Mouse (Mus musculus) midbrain, embryonic 11.5 days (tissue): ENCODE measurements around the gene Ripor3. TPM values are rescaled to one million over a fixed set of nuclear protein-coding genes. Genes with fewer than 3 reads are reported as not detected.

Source experiments
- ATAC-seq: fragments of 200-750 bp; cut with Nextera tagmentation; 2 replicates; pipeline ENCODE4 v1.8.0; 2017; ENCODE audit warnings: moderate TSS enrichment, moderate library complexity; ENCODE audit not compliant: low FRiP score
- DNase-seq: peaks from one replicate; pipeline ENCODE4 v3.0.0; 2015; ENCODE audit warnings: low spot score; ENCODE audit errors: missing footprints
- H3K27ac ChIP-seq: fragments of 300-500 bp; sonication (generic); 2 replicates; pipeline ENCODE4 v1.5.1; 2014; ENCODE audit warnings: low read depth, low read length
- H3K27me3 ChIP-seq: fragments of 300-500 bp; sonication (generic); 2 replicates; pipeline ENCODE4 v1.6.1; 2014; ENCODE audit warnings: mild to moderate bottlenecking, low read length, moderate library complexity, mixed read lengths; ENCODE audit not compliant: control insufficient read depth, insufficient read depth
- H3K36me3 ChIP-seq: fragments of 300-500 bp; sonication (generic); 2 replicates; pipeline ENCODE4 v1.6.1; 2014; ENCODE audit warnings: mild to moderate bottlenecking, low read length, moderate library complexity, mixed read lengths; ENCODE audit not compliant: control insufficient read depth, insufficient read depth
- H3K4me1 ChIP-seq: fragments of 300-500 bp; sonication (generic); 2 replicates; pipeline ENCODE4 v1.6.1; 2014; ENCODE audit warnings: low read length; ENCODE audit not compliant: control insufficient read depth, insufficient read depth
- H3K4me2 ChIP-seq: fragments of 300-500 bp; sonication (generic); 2 replicates; pipeline ENCODE4 v1.6.1; 2014; ENCODE audit warnings: mild to moderate bottlenecking, moderate library complexity
- H3K4me3 ChIP-seq: fragments of 300-500 bp; sonication (generic); 2 replicates; pipeline ENCODE4 v1.5.1; 2014; ENCODE audit warnings: low read depth, low read length
- H3K9ac ChIP-seq: fragments of 300-500 bp; sonication (generic); 2 replicates; pipeline ENCODE4 v1.6.1; 2014; ENCODE audit warnings: low read length
- H3K9me3 ChIP-seq: fragments of 300-500 bp; sonication (generic); 2 replicates; pipeline ENCODE4 v1.6.1; 2016; ENCODE audit warnings: low read length; ENCODE audit not compliant: control insufficient read depth
- WGBS: fragments of 180-500 bp; shearing (Covaris S2); extraction: QIAGEN DNeasy Blood & Tissue Kit; methylation state at CpG from one replicate; pipeline ENCODE4 v1.1.7; 2014; 5-methylcytosine and 5-hydroxymethylcytosine counted together
- polyA plus RNA-seq: library from polyadenylated mRNA; unstranded; fragments of >200 nt; fragmentation: Nextera tagmentation; extraction: Ambion mirVana; gene quantifications from 2 replicates; pipeline ENCODE4 v1.2.1, GENCODE M21; 2014

Gene Ripor3
- polyA plus RNA-seq, 1 experiment from 2014 or later: 0.57 TPM

DNA sequence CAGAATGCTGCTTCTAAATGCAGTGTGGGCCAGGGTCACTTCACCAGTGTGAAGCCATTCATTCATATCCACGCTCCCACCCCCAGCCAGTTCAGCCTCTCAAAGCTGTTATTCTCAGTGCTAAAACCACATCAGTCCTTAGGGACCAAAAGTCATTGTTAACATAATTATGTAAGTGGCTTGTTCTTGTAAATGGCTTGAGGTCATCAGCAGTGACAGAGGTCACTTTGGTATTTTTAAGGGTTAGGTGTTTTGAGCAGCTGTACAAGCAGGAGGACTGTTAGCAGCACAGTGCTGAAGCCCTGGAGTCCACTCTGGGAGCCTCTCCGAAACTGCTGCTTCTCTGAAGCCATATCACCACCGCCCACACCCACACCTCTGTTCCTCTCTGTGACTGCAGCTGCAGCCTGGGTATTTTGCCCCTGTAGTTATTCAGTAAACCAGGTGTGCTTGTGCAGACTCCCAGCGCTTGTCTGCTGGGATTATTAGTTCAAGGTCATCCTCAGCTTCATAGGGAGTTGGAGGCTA, 51.0 kb downstream of the Ripor3 start:
- no peaks in the 10 kb centered on the region for H3K4me1 ChIP-seq
- H3K9ac ChIP-seq: no peak overlapping the region
- no peaks in the 10 kb centered on the region for H3K36me3 ChIP-seq
- ATAC-seq: no peak
- no peak overlapping the region for H3K4me3 ChIP-seq
- WGBS: 81% methylated on average over 4 of the region's 4 CpGs
- H3K4me2 ChIP-seq: no peak overlapping the region
- no peaks in the 10 kb centered on the region for H3K9me3 ChIP-seq
- DNase-seq: no peak
- no peaks in the 10 kb centered on the region for H3K27me3 ChIP-seq
- H3K27ac ChIP-seq: no peak overlapping the region

- Histone ChIP-seq H3K4me1 (no peaks in the 10 kb centered on the region), H3K27ac (no peak overlapping the region), H3K9me3 (no peaks in the 10 kb centered on the region), H3K4me3 (no peak overlapping the region), H3K4me2 (no peak overlapping the region), H3K27me3 (no peaks in the 10 kb centered on the region), H3K36me3 (no peaks in the 10 kb centered on the region), H3K9ac (no peak overlapping the region)
- DNase-seq (peak; percentile 45), ATAC-seq (no peak)
- 87% methylated on average over 4 of the region's 4 CpGs for whole genome bisulfite sequencing
Measured at GRCm38 (mm10) chr2:167958843-167959242, 51.6 kb downstream of the Ripor3 start.

DNA sequence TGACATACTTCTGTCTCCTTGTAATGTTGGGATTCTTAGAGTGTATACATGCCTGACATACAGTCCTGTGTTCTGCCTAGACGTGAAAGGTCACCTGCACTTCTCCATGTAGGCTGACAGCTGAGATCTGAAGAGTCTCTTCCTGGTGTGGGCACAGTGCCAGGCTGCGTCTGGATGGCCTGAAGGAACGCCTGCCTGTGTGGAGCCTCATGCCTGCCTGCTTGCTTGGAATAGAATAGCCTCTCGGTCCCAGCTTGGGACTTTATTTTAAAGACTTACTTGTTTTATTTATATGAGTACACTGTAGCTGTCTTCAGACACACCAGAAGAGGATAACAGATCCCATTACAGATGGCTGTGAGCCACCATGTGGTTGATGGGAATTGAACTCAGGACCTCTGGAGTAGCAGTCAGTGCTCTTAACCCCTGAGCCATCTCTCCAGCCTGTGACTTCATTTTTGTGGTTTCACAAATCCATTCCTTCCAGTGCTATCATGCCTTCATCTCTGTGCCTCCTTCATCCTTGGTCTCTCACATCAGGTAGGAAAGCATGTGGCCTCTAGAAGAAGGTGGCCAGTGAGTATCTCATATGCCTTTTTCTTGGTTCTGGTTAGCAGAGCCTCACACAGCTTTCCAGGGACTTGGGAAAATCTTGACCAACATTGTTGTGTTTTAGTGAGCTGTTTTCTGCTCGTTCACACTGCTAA, 52.2 kb downstream of the Ripor3 start:
- Histone ChIP-seq H3K27ac (no peak overlapping the region), H3K4me1 (no peaks in the 10 kb centered on the region), H3K4me2 (no peak overlapping the region), H3K9ac (no peak overlapping the region), H3K4me3 (no peak overlapping the region), H3K27me3 (no peaks in the 10 kb centered on the region), H3K36me3 (no peaks in the 10 kb centered on the region), H3K9me3 (no peaks in the 10 kb centered on the region)
- DNase-seq (no peak), ATAC-seq (no peak)
- WGBS: 87% methylated on average over 5 of the region's 5 CpGs

DNA sequence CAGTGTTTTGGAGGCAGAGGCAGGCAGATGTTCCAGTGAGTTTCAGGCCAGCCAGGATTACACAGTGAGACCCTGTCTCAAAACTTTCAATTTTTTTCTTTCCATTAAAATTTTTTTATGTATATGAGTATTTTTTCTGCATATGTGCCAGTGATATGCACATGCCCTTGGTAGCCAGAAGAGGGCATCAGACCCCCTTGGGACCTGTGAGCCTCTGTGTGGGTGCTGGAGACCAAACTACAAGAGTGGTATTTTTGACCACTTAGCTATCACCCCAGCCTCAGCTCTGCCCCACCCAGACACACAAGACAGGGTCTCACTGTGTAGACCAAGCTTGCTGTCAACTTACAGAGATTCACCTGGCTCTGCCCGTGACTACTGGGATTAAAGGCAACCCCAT, 52.9 kb downstream of the Ripor3 start:
- H3K27me3 ChIP-seq: no peaks in the 10 kb centered on the region
- no peak overlapping the region for H3K9ac ChIP-seq
- H3K9me3 ChIP-seq: no peaks in the 10 kb centered on the region
- H3K27ac ChIP-seq: no peak overlapping the region
- H3K4me3 ChIP-seq: no peak overlapping the region
- no peak for DNase-seq
- H3K4me2 ChIP-seq: no peak overlapping the region
- ATAC-seq: no peak
- WGBS: 87% methylated on average over 1 of the region's 1 CpGs
- H3K4me1 ChIP-seq: no peaks in the 10 kb centered on the region
- H3K36me3 ChIP-seq: no peaks in the 10 kb centered on the region

DNA sequence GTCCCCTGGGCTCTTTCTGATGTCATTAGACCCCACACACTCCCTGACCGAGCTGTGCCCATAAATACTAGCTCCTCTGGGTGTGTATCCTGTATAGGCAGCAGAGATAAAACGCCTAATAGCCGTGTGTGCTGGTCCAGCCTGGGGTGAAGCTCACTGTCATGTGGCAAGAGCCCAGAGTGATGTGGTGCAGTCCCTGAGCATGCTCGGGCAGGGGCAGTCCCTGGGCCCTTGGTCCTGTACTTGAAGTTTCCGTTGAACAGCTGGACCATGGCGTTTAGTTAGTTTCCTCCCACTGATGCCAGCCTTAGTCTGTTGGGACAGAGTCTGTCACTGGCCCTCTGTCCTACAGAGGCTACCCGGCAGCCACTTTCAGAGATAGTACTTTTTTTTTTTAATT, 55.5 kb downstream of the Ripor3 start:
- H3K36me3 ChIP-seq: no peaks in the 10 kb centered on the region
- H3K27ac ChIP-seq: no peak overlapping the region
- ATAC-seq (no peak), DNase-seq (no peak)
- no peaks in the 10 kb centered on the region for H3K9me3 ChIP-seq
- H3K27me3 ChIP-seq: no peaks in the 10 kb centered on the region
- H3K4me1 ChIP-seq: no peaks in the 10 kb centered on the region
- whole genome bisulfite sequencing: 88% methylated on average over 7 of the region's 7 CpGs
- no peak overlapping the region for H3K9ac ChIP-seq
- H3K4me3 ChIP-seq: no peak overlapping the region
- H3K4me2 ChIP-seq: no peak overlapping the region

GRCm38 (mm10) chr2:167953819-167954218, 56.6 kb downstream of the Ripor3 start:
- Histone ChIP-seq H3K36me3 (no peaks in the 10 kb centered on the region), H3K27ac (no peak overlapping the region), H3K4me3 (no peak overlapping the region), H3K9ac (no peak overlapping the region), H3K9me3 (no peaks in the 10 kb centered on the region), H3K27me3 (no peaks in the 10 kb centered on the region), H3K4me2 (no peak overlapping the region), H3K4me1 (no peaks in the 10 kb centered on the region)
- no peak for ATAC-seq
- WGBS: 93% methylated on average over 10 of the region's 10 CpGs
- DNase-seq: peak; percentile 65

GRCm38 (mm10) chr2:167951301-167952211, 58.9 kb downstream of the Ripor3 start:
- H3K27me3 ChIP-seq: no peaks in the 10 kb centered on the region
- no peak for DNase-seq
- H3K4me2 ChIP-seq: no peak overlapping the region
- no peak for ATAC-seq
- H3K9ac ChIP-seq: no peak overlapping the region
- H3K4me3 ChIP-seq: no peak overlapping the region
- no peaks in the 10 kb centered on the region for H3K36me3 ChIP-seq
- 92% methylated on average over 13 of the region's 13 CpGs for WGBS
- no peaks in the 10 kb centered on the region for H3K9me3 ChIP-seq
- H3K27ac ChIP-seq: no peak overlapping the region
- peaks cover 2% of the 10 kb centered on the region; the same call in 1 of the 2 replicates for H3K4me1 ChIP-seq

DNA sequence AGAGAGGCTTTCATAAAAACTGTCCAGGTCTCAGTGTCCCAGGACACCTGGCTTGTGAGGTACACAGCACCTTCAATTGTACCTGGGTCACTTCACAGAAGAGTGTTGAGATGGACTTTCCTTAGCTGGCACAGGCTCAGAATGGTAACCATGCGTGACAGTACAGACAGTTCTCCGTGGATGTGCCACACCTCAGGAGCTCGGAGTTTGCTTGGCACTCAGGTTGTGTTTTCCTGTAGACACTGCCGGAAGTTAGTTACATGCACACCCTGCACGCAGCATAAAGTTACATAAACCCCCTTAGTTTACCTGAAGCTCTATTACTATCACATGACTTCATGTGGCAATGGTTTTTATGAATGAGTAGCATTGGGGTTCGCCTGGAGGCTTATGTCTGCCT, 59.7 kb downstream of the Ripor3 start:
- Histone ChIP-seq H3K4me1 (peaks cover 2% of the 10 kb centered on the region; the same call in 1 of the 2 replicates), H3K36me3 (no peaks in the 10 kb centered on the region)

GRCm38 (mm10) chr2:167949808-167950207, 60.6 kb downstream of the Ripor3 start:
- 70% methylated on average over 2 of the region's 2 CpGs for WGBS
- no peak overlapping the region for H3K9ac ChIP-seq

More for the DNA sequence above, 59.7 kb downstream of the Ripor3 start:
- Histone ChIP-seq H3K27ac (no peak overlapping the region), H3K27me3 (no peaks in the 10 kb centered on the region), H3K4me3 (no peak overlapping the region), H3K9ac (no peak overlapping the region), H3K9me3 (no peaks in the 10 kb centered on the region), H3K4me2 (no peak overlapping the region)
- DNase-seq (no peak), ATAC-seq (no peak)
- 92% methylated on average over 6 of the region's 6 CpGs for WGBS

More at GRCm38 (mm10) chr2:167949808-167950207, 60.6 kb downstream of the Ripor3 start:
- Histone ChIP-seq H3K9me3 (no peaks in the 10 kb centered on the region), H3K4me3 (no peak overlapping the region), H3K27ac (no peak overlapping the region), H3K4me2 (no peak overlapping the region), H3K27me3 (no peaks in the 10 kb centered on the region), H3K4me1 (peaks cover 2% of the 10 kb centered on the region; the same call in 1 of the 2 replicates), H3K36me3 (no peaks in the 10 kb centered on the region)
- DNase-seq: no peak
- ATAC-seq: no peak
